Mouse (Mus musculus) liver, postnatal 0 days (tissue): ENCODE measurements around the gene Ntrk3. TPM values are rescaled to one million over a fixed set of nuclear protein-coding genes. Genes with fewer than 3 reads are reported as not detected.

Experiments used
- ATAC-seq: fragments of 200-750 bp; cut with Nextera tagmentation; 2 replicates; pipeline ENCODE4 v1.8.0; 2017; ENCODE audit warnings: mild to moderate bottlenecking, moderate library complexity
- DNase-seq: peaks from one replicate; pipeline ENCODE4 v3.0.0-alpha.2; 2016
- H3K27ac ChIP-seq: fragments of 300-500 bp; sonication (generic); 2 replicates; pipeline ENCODE4 v1.5.1; 2014; ENCODE audit warnings: antibody characterized with exemption, moderate library complexity, mild to moderate bottlenecking, low read depth
- H3K27me3 ChIP-seq: fragments of 300-500 bp; sonication (generic); 2 replicates; pipeline ENCODE4 v1.6.1; 2014; ENCODE audit warnings: low read length, control low read depth, mixed read lengths; ENCODE audit not compliant: insufficient read depth
- H3K36me3 ChIP-seq: fragments of 300-500 bp; sonication (generic); replicated peaks from 2 replicates; pipeline ENCODE4 v1.6.1; 2014; ENCODE audit warnings: mild to moderate bottlenecking, control low read depth, low read length, moderate library complexity, mixed read lengths; ENCODE audit not compliant: insufficient read depth
- H3K4me1 ChIP-seq: fragments of 300-500 bp; sonication (generic); 2 replicates; pipeline ENCODE4 v1.6.1; 2014; ENCODE audit warnings: antibody characterized with exemption, mild to moderate bottlenecking, control low read depth; ENCODE audit not compliant: insufficient read depth
- H3K4me2 ChIP-seq: fragments of 300-500 bp; sonication (generic); 2 replicates; pipeline ENCODE4 v1.6.1; 2014; ENCODE audit warnings: low read depth, mild to moderate bottlenecking, low read length, moderate library complexity, mixed read lengths
- H3K4me3 ChIP-seq: fragments of 300-500 bp; sonication (generic); 2 replicates; pipeline ENCODE4 v1.5.1; 2014; ENCODE audit warnings: low read depth, low read length
- H3K9ac ChIP-seq: fragments of 300-500 bp; sonication (generic); replicated peaks from 2 replicates; pipeline ENCODE4 v1.6.1; 2014; ENCODE audit warnings: mild to moderate bottlenecking, moderate library complexity
- H3K9me3 ChIP-seq: fragments of 300-500 bp; sonication (generic); 2 replicates; pipeline ENCODE4 v1.6.1; 2016; ENCODE audit warnings: mild to moderate bottlenecking, control low read depth, low read length, mixed read lengths
- CTCF ChIP-seq: sonication (generic); IDR thresholded peaks from 2 replicates; pipeline ENCODE4 v1.5.1; 2016; ENCODE audit warnings: antibody characterized with exemption, low read depth
- EP300 ChIP-seq: IDR thresholded peaks from 2 replicates; pipeline ENCODE4 v1.6.1; 2016; ENCODE audit warnings: antibody characterized with exemption, low read depth, mild to moderate bottlenecking
- WGBS: fragments of 180-500 bp; shearing (Covaris S2); extraction: QIAGEN DNeasy Blood & Tissue Kit; methylation state at CpG from one replicate; pipeline ENCODE4 v1.1.7; 2014; ENCODE audit not compliant: insufficient replicate concordance; 5-methylcytosine and 5-hydroxymethylcytosine counted together
- polyA plus RNA-seq: library from polyadenylated mRNA; unstranded; fragments of >200 nt; fragmentation: Nextera tagmentation; extraction: Ambion mirVana; gene quantifications from 2 replicates; pipeline ENCODE4 v1.2.1, GENCODE M21; 2015

Ntrk3 gene
- polyA plus RNA-seq, 1 experiment from 2014 or later = 0.16 TPM

DNA sequence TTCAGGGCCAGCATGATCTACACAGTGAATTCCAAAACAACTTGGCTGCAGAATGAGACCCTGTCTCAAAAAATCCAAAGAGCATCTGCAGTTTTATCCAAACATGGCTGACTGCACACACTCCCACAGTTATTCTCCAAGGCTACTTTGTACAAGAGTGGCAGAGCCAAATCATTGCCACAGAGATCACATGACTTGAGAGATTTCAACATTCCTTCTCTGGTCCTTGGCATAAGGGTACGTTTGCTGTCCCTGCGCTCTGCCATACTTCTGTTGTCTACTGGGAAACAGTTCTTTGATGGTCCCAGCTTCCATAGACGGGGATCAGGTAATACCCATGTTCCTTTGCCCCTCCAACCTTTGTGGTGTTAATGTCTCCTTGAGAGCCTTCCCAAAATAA lies 30.7 kb downstream of the Ntrk3 start:
- no peak overlapping the region for H3K27ac ChIP-seq
- no peaks in the 10 kb centered on the region for H3K36me3 ChIP-seq
- TF ChIP-seq EP300 (no peak), CTCF (no peak)
- no peak overlapping the region for H3K4me3 ChIP-seq
- no peak overlapping the region for H3K9ac ChIP-seq
- ATAC-seq (no peak), DNase-seq (no peak)
- 54% methylated on average over 3 of the region's 3 CpGs for WGBS
- no peaks in the 10 kb centered on the region for H3K9me3 ChIP-seq
- H3K4me1 ChIP-seq = no peaks in the 10 kb centered on the region
- no peaks in the 10 kb centered on the region for H3K27me3 ChIP-seq
- no peak overlapping the region for H3K4me2 ChIP-seq

DNA sequence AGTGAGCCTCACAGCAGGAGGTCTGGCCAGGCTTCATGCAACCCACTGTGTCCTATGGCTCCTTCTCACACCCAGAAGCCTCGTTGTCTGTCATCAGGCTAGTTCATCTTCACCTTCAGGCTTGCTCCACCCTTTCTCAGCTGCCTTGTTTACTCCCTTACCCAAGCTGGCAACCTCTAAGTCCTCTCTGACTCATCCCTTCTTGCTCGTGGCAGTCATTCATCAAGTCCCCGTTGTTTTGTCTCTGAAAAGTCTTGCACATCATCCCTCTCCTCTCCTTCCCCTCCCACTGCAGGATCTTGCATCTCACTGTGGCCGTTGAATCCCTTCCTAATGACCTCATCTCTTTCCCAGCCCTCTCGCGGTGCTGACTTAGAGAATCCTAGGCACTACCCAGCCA lies 35.1 kb downstream of the Ntrk3 start:
- Histone ChIP-seq H3K9ac (no peak overlapping the region), H3K4me2 (no peak overlapping the region), H3K27me3 (no peaks in the 10 kb centered on the region), H3K27ac (no peak overlapping the region), H3K9me3 (no peaks in the 10 kb centered on the region), H3K4me1 (no peaks in the 10 kb centered on the region), H3K36me3 (no peaks in the 10 kb centered on the region), H3K4me3 (no peak overlapping the region)
- DNase-seq (no peak), ATAC-seq (no peak)
- 56% methylated on average over 6 of the region's 6 CpGs for WGBS
- no peak for TF ChIP-seq CTCF

DNA sequence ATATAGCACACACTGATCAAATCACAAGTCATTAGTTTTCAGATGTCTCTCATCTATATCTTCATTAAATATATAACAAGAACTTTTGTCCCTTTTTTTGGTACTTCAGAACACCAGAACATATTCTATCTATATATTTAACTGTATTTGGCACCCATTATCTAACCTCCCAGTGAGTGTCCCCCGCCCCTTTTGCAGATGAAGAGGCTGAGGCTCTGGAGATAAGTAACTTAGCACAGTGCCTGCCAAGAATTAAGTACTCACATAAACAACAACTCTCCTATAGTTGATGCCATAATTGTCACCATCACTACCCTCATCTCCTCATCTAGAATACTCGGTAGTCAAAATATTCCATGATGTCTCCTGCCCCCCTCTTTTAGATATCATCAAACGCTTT lies 42.6 kb downstream of the Ntrk3 start:
- WGBS = 61% methylated on average over 3 of the region's 3 CpGs
- no peak overlapping the region for H3K4me2 ChIP-seq

DNA sequence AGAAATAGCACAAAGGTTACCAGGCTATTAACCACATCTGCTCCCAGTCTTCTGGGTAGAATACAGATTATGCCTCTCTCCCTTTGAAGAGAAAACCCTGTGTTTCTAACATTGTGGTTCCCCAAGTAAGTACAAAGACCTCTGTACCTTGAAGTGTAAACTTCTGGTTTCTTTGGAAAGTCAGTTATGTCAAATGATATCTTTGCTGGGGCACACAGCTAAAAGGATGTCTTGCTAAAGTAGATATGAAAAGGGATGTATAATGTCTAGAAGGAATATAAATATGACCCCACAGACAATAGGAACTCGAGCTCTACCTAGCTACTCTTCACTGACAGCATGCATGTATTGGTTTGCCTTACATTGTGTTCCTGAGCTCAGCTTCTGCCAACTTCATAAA lies 44.7 kb downstream of the Ntrk3 start:
- no peak overlapping the region for H3K4me2 ChIP-seq
- TF ChIP-seq CTCF (no peak), EP300 (no peak)
- no peak overlapping the region for H3K27ac ChIP-seq
- WGBS = 29% methylated on average over 1 of the region's 1 CpGs
- no peaks in the 10 kb centered on the region for H3K36me3 ChIP-seq
- no peaks in the 10 kb centered on the region for H3K27me3 ChIP-seq
- ATAC-seq (no peak), DNase-seq (no peak)
- no peak overlapping the region for H3K9ac ChIP-seq
- H3K4me1 ChIP-seq = no peaks in the 10 kb centered on the region
- no peaks in the 10 kb centered on the region for H3K9me3 ChIP-seq
- no peak overlapping the region for H3K4me3 ChIP-seq

More for the DNA sequence above, 42.6 kb downstream of the Ntrk3 start:
- DNase-seq (no peak), ATAC-seq (no peak)
- Histone ChIP-seq H3K4me1 (no peaks in the 10 kb centered on the region), H3K36me3 (no peaks in the 10 kb centered on the region), H3K9me3 (no peaks in the 10 kb centered on the region), H3K27ac (no peak overlapping the region), H3K27me3 (no peaks in the 10 kb centered on the region), H3K9ac (no peak overlapping the region), H3K4me3 (no peak overlapping the region)
- TF ChIP-seq EP300 (no peak), CTCF (no peak)

DNA sequence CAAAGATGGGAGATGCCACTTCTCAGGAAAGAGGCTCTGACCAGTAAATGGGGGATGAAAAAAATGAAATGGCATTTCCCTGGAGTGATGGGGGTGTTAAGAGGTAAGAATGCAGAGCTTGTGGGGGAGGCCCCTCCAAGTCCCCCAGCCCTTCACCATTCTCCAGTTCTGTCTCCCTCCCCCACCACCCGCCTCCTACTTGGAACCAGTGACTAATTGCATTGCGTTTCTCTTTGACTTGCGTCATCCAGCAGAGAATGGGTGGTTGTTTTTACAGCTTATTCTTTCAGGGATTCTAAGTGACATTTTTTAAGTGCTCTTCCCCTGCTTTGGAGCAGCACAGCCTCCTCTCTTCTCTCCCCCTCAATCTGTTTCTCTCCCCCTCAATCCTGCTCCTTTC lies 46.9 kb downstream of the Ntrk3 start:
- H3K36me3 ChIP-seq = no peaks in the 10 kb centered on the region
- H3K9ac ChIP-seq = no peak overlapping the region
- WGBS = 70% methylated on average over 3 of the region's 3 CpGs
- H3K27ac ChIP-seq = no peak overlapping the region
- no peak overlapping the region for H3K4me3 ChIP-seq
- no peaks in the 10 kb centered on the region for H3K27me3 ChIP-seq
- H3K9me3 ChIP-seq = no peaks in the 10 kb centered on the region
- H3K4me1 ChIP-seq = no peaks in the 10 kb centered on the region
- H3K4me2 ChIP-seq = no peak overlapping the region
- DNase-seq = no peak
- TF ChIP-seq EP300 (no peak), CTCF (no peak)
- no peak for ATAC-seq

DNA sequence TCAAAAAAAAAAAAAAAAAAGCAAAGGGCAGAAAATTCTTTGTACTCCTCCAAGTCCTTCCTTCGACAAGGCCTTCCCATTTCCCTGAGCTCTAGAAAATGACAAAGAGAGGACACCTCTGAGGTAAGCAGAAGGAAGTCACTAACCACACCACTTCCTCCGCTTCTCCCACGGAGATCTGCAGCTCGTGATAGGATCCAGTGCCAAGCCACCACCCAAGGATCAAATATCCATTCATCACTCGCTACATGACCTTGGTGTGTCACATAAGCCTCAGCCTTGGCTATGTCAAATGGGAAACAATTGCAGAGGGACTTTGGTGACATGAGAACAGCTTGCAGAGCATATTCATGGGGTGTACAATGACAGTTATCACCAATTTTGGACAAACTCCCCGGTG lies 52.9 kb downstream of the Ntrk3 start:
- Histone ChIP-seq H3K27me3 (no peaks in the 10 kb centered on the region), H3K27ac (no peak overlapping the region), H3K36me3 (no peaks in the 10 kb centered on the region), H3K4me1 (no peaks in the 10 kb centered on the region), H3K4me3 (no peak overlapping the region), H3K9ac (no peak overlapping the region), H3K4me2 (no peak overlapping the region), H3K9me3 (no peaks in the 10 kb centered on the region)
- WGBS = 21% methylated on average over 6 of the region's 6 CpGs
- ATAC-seq (no peak), DNase-seq (no peak)
- TF ChIP-seq CTCF (no peak), EP300 (no peak)

DNA sequence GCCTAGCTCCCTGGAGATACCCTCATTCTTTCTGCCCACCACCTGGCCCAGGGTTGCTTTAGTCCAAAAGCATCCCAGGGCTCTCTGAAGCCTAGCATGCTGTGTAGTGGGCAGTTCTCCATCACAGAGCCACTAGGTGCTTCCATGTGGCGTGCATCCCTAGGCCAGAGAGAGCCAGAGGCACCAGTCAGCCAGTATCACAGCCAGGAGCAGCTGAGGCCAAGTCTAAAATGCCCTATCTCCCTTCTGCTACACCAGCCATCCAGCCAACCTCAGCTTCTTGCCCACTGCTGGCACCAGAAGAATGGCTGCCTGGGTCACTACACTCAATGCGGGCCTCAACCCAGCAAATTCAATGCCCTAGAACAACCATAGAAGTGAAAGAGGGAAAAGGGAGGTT lies 56.9 kb downstream of the Ntrk3 start:
- TF ChIP-seq EP300 (no peak), CTCF (no peak)
- no peak overlapping the region for H3K27ac ChIP-seq
- DNase-seq (no peak), ATAC-seq (no peak)
- H3K4me1 ChIP-seq = no peaks in the 10 kb centered on the region
- no peak overlapping the region for H3K9ac ChIP-seq
- H3K4me2 ChIP-seq = no peak overlapping the region
- WGBS = 77% methylated on average over 2 of the region's 2 CpGs
- no peak overlapping the region for H3K4me3 ChIP-seq
- no peaks in the 10 kb centered on the region for H3K9me3 ChIP-seq
- H3K36me3 ChIP-seq = no peaks in the 10 kb centered on the region
- no peaks in the 10 kb centered on the region for H3K27me3 ChIP-seq
